Mouse (Mus musculus): ENCODE data around the gene Ccdc130. TPM values are rescaled to one million over a fixed set of nuclear protein-coding genes. Genes with fewer than 3 reads are reported as not detected.
A peak's percentile ranks its signal among the peaks of the same experiment; 100 is the strongest.
"Not testable (repeated sequence)": the region's sequence is repeated elsewhere in the genome, so short reads cannot be mapped to it uniquely, and the experiment has no call there.

Ccdc130 gene
- polyA plus RNA-seq (2015; fragmentation: Nextera tagmentation; extraction: Ambion mirVana) = 21.2 and 24.0 TPM in 2 replicates

DNA sequence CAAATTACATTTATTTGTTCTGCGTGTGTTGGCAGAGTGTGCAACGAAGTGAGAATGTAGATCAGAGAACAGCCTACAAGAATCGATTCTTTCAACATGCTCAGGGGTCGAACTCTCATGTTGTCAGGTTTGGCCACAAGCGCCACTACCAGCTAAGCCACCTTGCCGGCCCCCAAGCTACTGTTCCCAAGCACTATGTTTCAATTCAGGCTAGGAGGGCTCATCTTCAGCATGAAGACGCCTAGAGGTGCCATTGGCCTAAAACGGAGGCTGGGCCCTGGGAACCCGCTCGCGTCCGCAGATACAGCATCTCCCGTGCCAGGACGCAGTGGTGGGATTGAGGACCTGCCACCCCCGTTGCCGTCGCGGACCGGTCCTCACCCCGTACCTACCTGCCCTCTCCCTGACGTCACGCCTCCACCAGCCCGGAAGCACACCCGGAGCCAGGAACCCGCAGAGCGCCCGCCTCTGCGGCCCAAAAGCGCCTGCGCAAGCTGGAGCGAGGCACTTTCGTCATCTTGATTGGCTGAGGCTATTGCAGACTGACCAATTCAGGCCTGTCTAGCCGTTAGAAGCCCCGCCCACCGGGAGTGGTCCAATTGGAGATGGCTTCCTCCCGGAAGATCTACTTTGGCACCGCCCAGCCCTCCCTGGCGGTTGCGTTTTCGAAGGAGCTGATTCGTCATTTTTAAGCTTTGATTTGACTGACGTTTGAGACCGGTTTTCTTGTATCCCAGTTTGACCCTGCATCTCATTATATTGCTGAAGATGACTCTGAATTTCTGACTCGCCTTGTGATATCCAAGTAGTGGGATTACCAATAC is at the start of gene Ccdc130:
Ccdc130 (minus strand) TSS at position 431 of the 824 bp plus-strand sequence.
- Histone ChIP-seq H3K4me2 (peak within 1 kb of the TSS; percentile 89), H3K27me3 (no peaks in the 10 kb centered on the region; the same call in 1 of the 2 replicates), H3K4me3 (peak within 1 kb of the TSS; percentile 84), H3K9me3 (no peaks in the 10 kb centered on the region), H3K36me3 (peaks cover 24% of the 10 kb centered on the region), H3K27ac (peak within 1 kb of the TSS; percentile 88), H3K9ac (peak within 1 kb of the TSS; percentile 88), H3K4me1 (replicated peaks) (peaks cover 13% of the 10 kb centered on the region)
- under 1% methylated on average over 44 of the region's 44 CpGs for WGBS
- peak; percentile 99 for ATAC-seq (ENCODE audit: low FRiP score)

DNA sequence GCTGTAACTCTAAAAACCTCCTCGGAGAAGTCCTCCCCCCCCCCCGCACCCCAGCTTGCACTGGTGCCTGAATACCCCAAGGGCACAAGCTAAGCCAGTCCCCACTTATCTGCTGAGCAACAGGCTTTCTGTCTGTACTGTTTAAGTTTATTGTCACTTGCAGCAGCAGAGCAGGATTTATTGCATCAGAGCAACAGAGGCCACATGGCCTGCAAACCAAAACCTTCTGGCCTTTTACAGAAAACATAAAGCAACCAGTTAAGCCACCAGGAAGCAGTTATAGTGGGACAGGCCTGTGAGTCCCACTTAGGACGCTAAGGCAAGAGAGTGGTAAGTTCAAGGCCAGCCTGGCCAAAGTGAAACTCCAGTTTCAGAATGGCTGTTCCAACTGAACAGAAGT is 38.2 kb upstream of the Ccdc130 start:
- Histone ChIP-seq H3K9me3 (no peaks in the 10 kb centered on the region), H3K27ac (no peak overlapping the region), H3K4me2 (no peak overlapping the region), H3K4me1 (replicated peaks) (no peaks in the 10 kb centered on the region), H3K9ac (no peak overlapping the region), H3K4me3 (no peak overlapping the region), H3K36me3 (no peaks in the 10 kb centered on the region), H3K27me3 (no peaks in the 10 kb centered on the region)
- no peak for ATAC-seq (ENCODE audit: low FRiP score)
- WGBS = 66% methylated on average over 3 of the region's 3 CpGs

DNA sequence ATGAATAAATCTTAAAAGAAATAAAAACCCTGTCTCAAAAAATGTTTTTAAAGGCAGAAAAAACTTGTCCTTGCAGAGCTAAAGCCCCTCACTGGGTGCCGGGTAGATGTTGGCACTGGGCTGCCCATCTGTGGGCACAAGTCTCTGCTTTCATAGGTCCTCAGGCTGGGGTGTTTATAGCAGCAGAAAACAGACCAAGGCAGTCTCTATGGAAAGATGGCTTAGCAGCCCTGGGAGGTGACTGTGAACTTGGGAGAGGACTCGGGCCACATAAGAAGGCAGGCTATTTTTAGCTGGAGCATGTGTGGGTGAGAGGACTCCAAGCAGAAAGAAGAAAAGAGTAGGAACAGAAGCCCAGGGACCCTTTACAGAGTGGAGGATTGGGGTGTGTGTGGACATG is 33.8 kb upstream of the Ccdc130 start:
- 83% methylated on average over 2 of the region's 2 CpGs for WGBS
- no peak overlapping the region for H3K4me3 ChIP-seq

DNA sequence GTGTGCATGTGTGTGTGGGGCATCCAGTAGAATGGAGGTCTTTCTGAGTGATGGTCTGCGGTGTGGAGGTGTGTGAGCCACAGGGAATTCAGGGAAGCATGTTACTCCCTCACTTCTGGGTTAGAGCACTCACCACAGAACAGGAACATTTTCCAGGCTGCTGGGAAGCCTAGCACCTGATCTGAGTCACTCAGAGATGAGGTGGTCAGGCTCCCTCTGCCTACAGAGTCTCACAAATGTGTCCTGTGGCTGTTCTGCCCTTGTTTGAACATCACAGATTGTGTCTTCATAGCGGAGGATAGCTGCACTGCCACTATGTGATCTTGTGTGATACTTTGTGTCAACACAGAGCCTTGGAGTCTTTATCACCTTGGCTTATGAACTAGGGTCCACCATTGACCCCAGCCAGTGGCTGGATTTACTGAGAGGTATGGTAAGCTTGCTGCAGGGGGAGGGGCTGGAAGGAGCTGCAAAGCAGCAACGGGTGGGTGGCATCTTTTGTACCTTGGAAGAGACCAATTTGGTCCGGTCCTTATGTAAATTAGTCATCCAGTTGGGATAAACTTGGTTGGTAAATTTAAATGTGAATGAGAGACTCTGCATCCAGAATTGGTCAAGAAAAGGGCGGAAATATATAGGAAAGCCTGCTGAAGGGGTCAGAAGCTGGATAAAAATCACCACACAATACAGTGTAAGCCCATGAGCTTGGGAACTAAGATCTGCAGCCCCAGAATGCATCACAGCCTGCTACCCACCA is 27.0 kb upstream of the Ccdc130 start:
- no peak overlapping the region for H3K27ac ChIP-seq
- no peak overlapping the region for H3K4me2 ChIP-seq
- no peak for ATAC-seq (ENCODE audit: low FRiP score)
- no peaks in the 10 kb centered on the region for H3K36me3 ChIP-seq
- no peaks in the 10 kb centered on the region for H3K4me1 ChIP-seq (replicated peaks)
- WGBS = 65% methylated on average over 5 of the region's 5 CpGs
- no peak overlapping the region for H3K4me3 ChIP-seq
- H3K9me3 ChIP-seq = no peaks in the 10 kb centered on the region
- H3K9ac ChIP-seq = no peak overlapping the region
- H3K27me3 ChIP-seq = no peaks in the 10 kb centered on the region

More for the DNA sequence above, 33.8 kb upstream of the Ccdc130 start:
- H3K27ac ChIP-seq = no peak overlapping the region
- H3K4me2 ChIP-seq = no peak overlapping the region
- H3K4me1 ChIP-seq (replicated peaks) = no peaks in the 10 kb centered on the region
- no peak overlapping the region for H3K9ac ChIP-seq
- no peaks in the 10 kb centered on the region for H3K9me3 ChIP-seq
- H3K36me3 ChIP-seq = no peaks in the 10 kb centered on the region
- ATAC-seq (ENCODE audit: low FRiP score) = no peak
- H3K27me3 ChIP-seq = no peaks in the 10 kb centered on the region

DNA sequence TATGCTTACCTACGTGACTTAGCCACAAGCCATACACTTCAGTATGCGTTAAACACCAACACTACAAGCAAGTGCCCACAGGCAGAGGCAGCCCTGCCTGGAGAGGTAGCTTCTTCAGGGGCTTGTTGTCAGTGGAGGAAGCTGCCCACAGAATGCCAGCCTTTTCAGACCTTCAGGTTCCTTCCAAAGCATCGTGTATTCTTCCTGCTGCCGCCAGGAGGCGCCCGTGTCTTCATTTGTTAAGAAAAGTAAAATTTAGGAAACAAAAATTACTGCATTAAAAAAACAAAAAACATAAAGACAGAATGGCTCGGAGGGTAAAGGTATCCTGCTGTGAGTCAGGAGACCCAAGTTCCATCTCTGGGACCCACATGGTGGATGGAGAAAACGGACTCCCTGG is 21.5 kb upstream of the Ccdc130 start:
- Histone ChIP-seq H3K4me3 (no peak overlapping the region), H3K9ac (no peak overlapping the region), H3K9me3 (no peaks in the 10 kb centered on the region), H3K27me3 (no peaks in the 10 kb centered on the region), H3K36me3 (no peaks in the 10 kb centered on the region), H3K4me2 (no peak overlapping the region), H3K27ac (no peak overlapping the region), H3K4me1 (replicated peaks) (no peaks in the 10 kb centered on the region)
- 28% methylated on average over 8 of the region's 8 CpGs for WGBS
- no peak for ATAC-seq (ENCODE audit: low FRiP score)

DNA sequence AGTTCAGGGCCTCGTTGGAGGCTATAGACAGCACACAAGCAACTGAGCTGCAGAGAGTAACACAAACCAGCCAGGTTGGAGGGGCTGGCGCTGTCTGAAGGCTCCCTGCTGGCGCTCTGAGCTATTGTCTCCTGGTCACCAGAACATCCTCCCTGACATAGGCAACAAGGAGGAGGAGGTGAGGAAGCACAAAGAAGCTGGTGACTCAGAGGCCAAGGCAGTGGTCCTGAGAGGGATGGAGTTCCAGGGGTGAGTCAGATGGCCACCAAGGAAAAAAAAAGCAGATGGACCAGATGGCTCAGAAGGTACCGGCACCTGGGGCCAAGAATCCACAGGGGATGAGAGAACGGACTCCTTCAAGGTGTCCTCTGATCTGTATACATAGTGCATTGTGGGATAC is 20.9 kb upstream of the Ccdc130 start:
- Histone ChIP-seq H3K4me2 (no peak overlapping the region), H3K9ac (no peak overlapping the region)
- WGBS = 60% methylated on average over 5 of the region's 5 CpGs

DNA sequence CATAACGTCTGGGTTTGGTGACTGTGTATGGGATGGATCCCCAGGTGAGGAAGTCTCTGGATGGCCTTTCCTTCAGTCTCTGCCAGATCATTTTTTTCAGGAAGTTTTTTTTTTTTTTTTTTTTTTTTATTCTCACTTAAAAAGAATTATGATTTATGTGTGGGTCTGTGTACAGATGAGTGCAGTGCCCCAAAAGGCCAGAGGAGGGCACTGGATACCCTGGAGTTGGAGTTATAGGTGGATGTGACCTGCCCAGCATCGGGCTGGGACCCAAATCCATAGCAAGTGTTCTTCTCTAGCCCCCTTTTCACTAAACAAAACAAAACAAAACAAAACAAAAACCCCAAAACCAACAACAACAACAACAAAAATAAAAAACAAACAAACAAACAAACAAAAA is 18.7 kb upstream of the Ccdc130 start:
- H3K9me3 ChIP-seq = no peaks in the 10 kb centered on the region
- no peaks in the 10 kb centered on the region for H3K36me3 ChIP-seq
- no peaks in the 10 kb centered on the region for H3K4me1 ChIP-seq (replicated peaks)
- H3K4me3 ChIP-seq = no peak overlapping the region
- H3K27ac ChIP-seq = no peak overlapping the region
- no peak overlapping the region for H3K4me2 ChIP-seq
- no peak for ATAC-seq (ENCODE audit: low FRiP score)
- H3K27me3 ChIP-seq = no peaks in the 10 kb centered on the region
- 68% methylated on average over 2 of the region's 2 CpGs for WGBS
- H3K9ac ChIP-seq = no peak overlapping the region

More for the DNA sequence above, 20.9 kb upstream of the Ccdc130 start:
- Histone ChIP-seq H3K9me3 (no peaks in the 10 kb centered on the region), H3K27ac (no peak overlapping the region), H3K4me3 (no peak overlapping the region), H3K27me3 (no peaks in the 10 kb centered on the region), H3K36me3 (no peaks in the 10 kb centered on the region), H3K4me1 (replicated peaks) (no peaks in the 10 kb centered on the region)
- ATAC-seq (ENCODE audit: low FRiP score) = no peak

DNA sequence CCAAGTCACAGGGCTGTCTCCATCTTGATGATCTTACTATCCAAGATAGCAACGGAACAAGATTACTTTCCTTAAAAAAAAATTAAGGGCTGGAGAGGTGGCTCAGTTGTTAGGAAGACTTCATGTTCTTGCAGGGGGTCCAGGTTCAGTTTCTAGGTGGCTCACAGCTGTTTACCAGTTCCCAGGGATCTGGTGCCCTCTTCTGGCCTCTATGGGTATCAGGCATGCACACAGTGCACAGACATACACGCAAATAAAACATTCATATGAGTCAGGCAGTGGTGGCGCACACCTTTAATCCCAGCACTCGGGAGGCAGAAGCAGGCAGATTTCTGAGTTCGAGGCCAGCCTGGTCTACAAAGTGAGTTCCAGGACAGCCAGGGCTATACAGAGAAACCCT is 15.5 kb upstream of the Ccdc130 start:
- ATAC-seq (ENCODE audit: low FRiP score); H3K4me2 ChIP-seq; H3K27ac ChIP-seq; H3K9ac ChIP-seq; H3K27me3 ChIP-seq; H3K9me3 ChIP-seq; H3K36me3 ChIP-seq; H3K4me3 ChIP-seq; H3K4me1 ChIP-seq (replicated peaks): not testable (repeated sequence)
- 50% methylated on average over 5 of the region's 5 CpGs for WGBS

DNA sequence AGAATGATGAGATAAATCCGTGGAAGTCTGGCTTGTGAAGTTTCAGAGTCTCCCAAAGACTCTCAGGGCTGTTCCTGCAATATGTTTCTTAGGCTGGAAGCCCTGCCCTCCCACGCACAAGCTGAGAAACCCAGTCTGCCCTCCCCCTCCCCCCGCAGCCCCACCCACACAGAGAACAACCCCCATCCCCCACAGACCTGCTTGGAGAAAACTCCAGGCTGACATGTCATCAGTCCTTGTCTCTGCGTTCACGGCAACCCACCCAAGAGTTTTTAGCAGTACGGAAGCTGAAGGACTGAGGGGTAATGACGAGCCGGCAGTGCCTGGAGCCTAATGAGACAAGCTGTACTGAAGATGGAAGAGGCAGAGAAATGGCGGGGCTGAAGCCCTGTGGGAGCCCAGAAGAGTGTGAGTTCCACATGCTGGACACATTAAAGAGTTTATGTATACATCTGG is 14.5 kb upstream of the Ccdc130 start:
- Histone ChIP-seq H3K4me1 (replicated peaks) (no peaks in the 10 kb centered on the region), H3K4me2 (no peak overlapping the region), H3K9ac (no peak overlapping the region), H3K36me3 (no peaks in the 10 kb centered on the region), H3K27me3 (no peaks in the 10 kb centered on the region), H3K4me3 (no peak overlapping the region), H3K27ac (no peak overlapping the region), H3K9me3 (no peaks in the 10 kb centered on the region)
- 39% methylated on average over 9 of the region's 9 CpGs for whole genome bisulfite sequencing
- no peak for ATAC-seq (ENCODE audit: low FRiP score)

DNA sequence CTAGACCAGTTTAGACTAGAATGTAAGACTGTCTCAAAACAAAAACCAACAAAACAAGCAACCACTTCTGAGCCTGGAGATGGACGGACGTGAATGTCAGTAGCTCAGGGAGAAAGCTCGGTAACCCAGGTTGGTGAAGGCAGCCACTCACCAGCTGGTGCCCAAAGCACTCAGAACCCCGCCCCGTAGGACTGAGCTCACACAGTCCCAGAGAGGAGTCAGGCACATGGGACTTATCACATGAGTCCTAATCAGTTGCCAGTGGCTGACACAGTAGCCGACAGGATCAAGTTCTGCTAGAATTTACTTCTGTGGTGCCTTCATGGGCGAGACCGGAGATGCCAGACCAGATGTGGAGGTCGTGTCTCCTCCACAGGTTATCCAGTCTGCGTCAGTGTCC is 10.6 kb upstream of the Ccdc130 start:
- no peak overlapping the region; the same call in 1 of the 2 replicates for H3K9ac ChIP-seq
- H3K27me3 ChIP-seq = no peaks in the 10 kb centered on the region
- H3K36me3 ChIP-seq = no peaks in the 10 kb centered on the region
- 80% methylated on average over 10 of the region's 10 CpGs for WGBS
- H3K4me3 ChIP-seq = no peak overlapping the region
- no peak overlapping the region for H3K27ac ChIP-seq
- H3K4me1 ChIP-seq (replicated peaks) = no peaks in the 10 kb centered on the region
- no peak overlapping the region for H3K4me2 ChIP-seq
- no peak for ATAC-seq (ENCODE audit: low FRiP score)
- H3K9me3 ChIP-seq = no peaks in the 10 kb centered on the region

DNA sequence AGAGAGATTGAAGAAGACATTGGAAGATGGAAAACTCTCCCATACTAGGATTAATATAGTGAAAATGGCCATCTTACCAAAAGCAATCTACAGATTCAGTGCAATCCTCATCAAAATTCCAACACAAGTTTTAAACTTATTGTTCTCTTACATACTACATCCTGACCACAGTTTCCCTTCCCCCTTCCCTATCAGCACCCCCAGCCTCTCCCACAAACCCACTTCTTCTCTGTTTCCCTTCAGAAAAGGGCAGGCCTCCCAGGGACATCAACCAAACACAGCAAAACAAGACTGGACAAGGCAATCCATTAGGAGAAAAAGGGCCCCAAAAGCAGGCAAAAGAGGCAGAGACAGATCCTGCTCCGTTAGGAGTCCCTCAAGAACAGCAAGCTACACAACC is 6.3 kb upstream of the Ccdc130 start:
- 62% methylated on average over 1 of the region's 1 CpGs for whole genome bisulfite sequencing
- no peaks in the 10 kb centered on the region; the same call in 1 of the 2 replicates for H3K27me3 ChIP-seq
- ATAC-seq (ENCODE audit: low FRiP score) = no peak

DNA sequence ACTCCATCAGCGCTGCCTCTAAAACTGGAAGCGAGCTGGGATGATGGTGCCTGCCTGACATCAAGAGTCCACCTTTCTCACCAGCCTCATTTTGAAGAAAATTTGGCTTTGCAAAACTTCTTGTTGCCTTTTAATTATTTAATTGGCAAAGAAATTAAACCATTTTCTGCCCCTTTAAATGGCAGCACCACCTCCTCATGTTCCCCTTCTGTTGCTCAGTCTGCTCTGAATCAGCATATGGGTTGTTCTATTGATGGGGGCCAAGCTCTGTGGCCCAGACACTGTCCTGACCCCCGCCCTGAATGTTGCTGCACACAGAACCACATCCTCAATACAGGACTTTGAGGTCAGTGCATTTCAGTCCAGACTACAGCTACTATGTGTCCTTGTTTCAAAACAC is 3.8 kb upstream of the Ccdc130 start:
- 83% methylated on average over 3 of the region's 3 CpGs for WGBS
- no peak for ATAC-seq (ENCODE audit: low FRiP score)
- no peak overlapping the region for H3K4me2 ChIP-seq
- H3K9me3 ChIP-seq = no peaks in the 10 kb centered on the region
- no peak overlapping the region for H3K27ac ChIP-seq
- H3K4me3 ChIP-seq = no peak overlapping the region
- H3K27me3 ChIP-seq = no peaks in the 10 kb centered on the region; the same call in 1 of the 2 replicates
- peaks cover 13% of the 10 kb centered on the region for H3K4me1 ChIP-seq (replicated peaks)
- no peaks in the 10 kb centered on the region for H3K36me3 ChIP-seq
- no peak overlapping the region for H3K9ac ChIP-seq

More for the DNA sequence above, 6.3 kb upstream of the Ccdc130 start:
- Histone ChIP-seq H3K4me3 (no peak overlapping the region), H3K9ac (no peak overlapping the region), H3K4me2 (no peak overlapping the region), H3K4me1 (replicated peaks) (no peaks in the 10 kb centered on the region), H3K27ac (no peak overlapping the region), H3K9me3 (no peaks in the 10 kb centered on the region), H3K36me3 (no peaks in the 10 kb centered on the region)
